Mouse (Mus musculus): ENCODE data around the gene Slc6a17.

GRCm38 (mm10) chr3:107517631-107518108 is at the start of gene Slc6a17:
- TF ChIP-seq CTCF (IDR thresholded peaks at IDR 0.05) (peak; percentile 44; the same call in 1 of the 2 replicates), POLR2A (IDR thresholded peaks at IDR 0.05; ENCODE audit: insufficient read depth, low read depth, low read length) (no peak), EP300 (IDR thresholded peaks at IDR 0.05; ENCODE audit: insufficient read depth, low read depth, low read length) (no peak)

Data from heart, adult 2 months (tissue).